Mouse (Mus musculus): Measurements from ENCODE around the gene Serpina6. TPM values are rescaled to one million over a fixed set of nuclear protein-coding genes. Genes with fewer than 3 reads are reported as not detected.

Gene Serpina6
- total and polyA plus RNA-seq, 3 experiments, result not detected

DNA sequence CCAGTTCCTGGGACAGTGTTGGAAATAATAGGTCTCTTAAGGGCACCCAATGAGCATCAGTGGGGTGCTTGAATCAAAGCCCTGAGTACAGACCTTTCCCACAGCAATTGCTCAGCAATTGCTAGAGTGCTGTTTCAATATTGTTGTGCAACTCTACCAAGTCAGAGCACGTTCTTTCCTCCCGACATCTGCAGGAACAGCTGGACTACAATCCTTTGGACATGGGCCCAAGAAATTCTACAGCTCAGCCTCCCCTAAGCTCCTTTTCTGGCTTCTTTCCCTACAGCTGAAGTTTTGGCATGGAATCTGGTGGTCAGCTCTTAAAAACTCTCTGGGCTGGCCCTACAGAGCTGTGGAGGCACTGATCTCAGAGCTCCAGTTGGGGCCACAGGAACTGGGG, 16.2 kb upstream of the Serpina6 start (continued):
- no peak for TF ChIP-seq MAX (IDR thresholded peaks at IDR 0.05; ENCODE audit: low read length)

- no peaks in the 10 kb centered on the region for H3K4me1 ChIP-seq (ENCODE audit: control insufficient read depth in 1 of 2, insufficient read depth in 2 of 2, low read length in 2 of 2)
- no peaks in the 10 kb centered on the region for H3K27me3 ChIP-seq (ENCODE audit: control insufficient read depth in 1 of 2, insufficient read depth in 2 of 2, low read length in 2 of 2)
- H3K79me2 ChIP-seq (ENCODE audit: control insufficient read depth, insufficient read depth, low read length, poor library complexity), result no peaks in the 10 kb centered on the region
- H3K27ac ChIP-seq (ENCODE audit: control insufficient read depth, low read depth, low read length), result no peak overlapping the region
- H3K9me3 ChIP-seq (replicated peaks; ENCODE audit: insufficient read depth, low read length), result no peaks in the 10 kb centered on the region
- H3K4me3 ChIP-seq (ENCODE audit: control insufficient read depth in 1 of 2, insufficient read depth in 1 of 2, low read depth in 2 of 2, low read length in 2 of 2), result no peak overlapping the region
- no peaks in the 10 kb centered on the region for H3K36me3 ChIP-seq (ENCODE audit: control insufficient read depth in 1 of 2, insufficient read depth in 2 of 2, low read length in 2 of 2)
- DNase-seq (ENCODE audit: low read depth, low spot score), result no peak
- no peak overlapping the region for H3K9ac ChIP-seq (ENCODE audit: control insufficient read depth, low read depth, low read length, poor library complexity, severe bottlenecking)
- TF ChIP-seq MAZ (IDR thresholded peaks at IDR 0.05; ENCODE audit: low read depth, low read length), result no peak
- no peak for TF ChIP-seq ZNF384 (IDR thresholded peaks at IDR 0.05; ENCODE audit: low read depth, low read length)
- no peak for TF ChIP-seq MAX (IDR thresholded peaks at IDR 0.05; ENCODE audit: low read length)
- TF ChIP-seq JUND (IDR thresholded peaks at IDR 0.05; ENCODE audit: low read depth, low read length), result no peak
- TF ChIP-seq ZMIZ1 (IDR thresholded peaks at IDR 0.05; ENCODE audit: low read depth, low read length), result no peak
- no peak for TF ChIP-seq EP300 (IDR thresholded peaks at IDR 0.05; ENCODE audit: low read depth in 1 of 2, low read length in 2 of 2)
- no peak for TF ChIP-seq MEF2A (IDR thresholded peaks at IDR 0.05; ENCODE audit: extremely low read depth, insufficient replicate concordance, low read depth, low read length, poor library complexity, severe bottlenecking)
- no peak for TF ChIP-seq BHLHE40 (IDR thresholded peaks at IDR 0.05; ENCODE audit: borderline replicate concordance, low read depth, low read length)
- TF ChIP-seq SMC3 (IDR thresholded peaks at IDR 0.05; ENCODE audit: low read depth, low read length), result no peak
- TF ChIP-seq CHD2 (IDR thresholded peaks at IDR 0.05; ENCODE audit: low read length), result no peak
- no peak for TF ChIP-seq USF1 (IDR thresholded peaks at IDR 0.05; ENCODE audit: low read depth, low read length)
- no peak for TF ChIP-seq SIN3A (IDR thresholded peaks at IDR 0.05; ENCODE audit: low read length)
- TF ChIP-seq E2F4 (IDR thresholded peaks at IDR 0.05; ENCODE audit: borderline replicate concordance, low read depth, low read length), result no peak
- no peak for TF ChIP-seq TCF12 (IDR thresholded peaks at IDR 0.05; ENCODE audit: low read depth, low read length)
These were observed 14.5 kb upstream of the Serpina6 start for GRCm38 (mm10) chr12:103671483-103671882.

- H3K27ac ChIP-seq (ENCODE audit: control insufficient read depth, low read depth, low read length), result no peak overlapping the region
- no peaks in the 10 kb centered on the region for H3K79me2 ChIP-seq (ENCODE audit: control insufficient read depth, insufficient read depth, low read length, poor library complexity)
- no peak for DNase-seq (ENCODE audit: low read depth, low spot score)
- H3K27me3 ChIP-seq (ENCODE audit: control insufficient read depth in 1 of 2, insufficient read depth in 2 of 2, low read length in 2 of 2), result no peaks in the 10 kb centered on the region
- H3K36me3 ChIP-seq (ENCODE audit: control insufficient read depth in 1 of 2, insufficient read depth in 2 of 2, low read length in 2 of 2), result no peaks in the 10 kb centered on the region
- H3K9me3 ChIP-seq (replicated peaks; ENCODE audit: insufficient read depth, low read length), result no peaks in the 10 kb centered on the region
- H3K4me3 ChIP-seq (ENCODE audit: control insufficient read depth in 1 of 2, insufficient read depth in 1 of 2, low read depth in 2 of 2, low read length in 2 of 2), result no peak overlapping the region
- TF ChIP-seq NRF1 (IDR thresholded peaks at IDR 0.05; ENCODE audit: insufficient read depth, low read depth, low read length, poor library complexity, severe bottlenecking) (no peak), KAT2A (conservative IDR thresholded peaks at IDR 0.05; ENCODE audit: low read depth, low read length) (no peak), MYC (IDR thresholded peaks at IDR 0.05; ENCODE audit: low read depth, low read length) (no peak), MYB (IDR thresholded peaks at IDR 0.05; ENCODE audit: low read depth, low read length) (no peak), RCOR1 (IDR thresholded peaks at IDR 0.05; ENCODE audit: low read depth, low read length) (no peak), GABPA (IDR thresholded peaks at IDR 0.05; ENCODE audit: low read depth, low read length) (no peak), POLR2AphosphoS2 (IDR thresholded peaks at IDR 0.05; ENCODE audit: low read length) (no peak), POLR2AphosphoS5 (IDR thresholded peaks at IDR 0.05; ENCODE audit: borderline replicate concordance, low read depth, low read length) (no peak), CHD1 (IDR thresholded peaks at IDR 0.05; ENCODE audit: low read depth, low read length) (no peak), MEF2A (IDR thresholded peaks at IDR 0.05; ENCODE audit: extremely low read depth, insufficient replicate concordance, low read depth, low read length, poor library complexity, severe bottlenecking) (no peak), E2F4 (IDR thresholded peaks at IDR 0.05; ENCODE audit: borderline replicate concordance, low read depth, low read length) (no peak), TAL1 (IDR thresholded peaks at IDR 0.05; ENCODE audit: low read length) (no peak), USF1 (IDR thresholded peaks at IDR 0.05; ENCODE audit: low read depth, low read length) (no peak), CHD2 (IDR thresholded peaks at IDR 0.05; ENCODE audit: low read length) (no peak), MAZ (IDR thresholded peaks at IDR 0.05; ENCODE audit: low read depth, low read length) (no peak)
- no peak overlapping the region for H3K9ac ChIP-seq (ENCODE audit: control insufficient read depth, low read depth, low read length, poor library complexity, severe bottlenecking)
- H3K4me1 ChIP-seq (ENCODE audit: control insufficient read depth in 1 of 2, insufficient read depth in 2 of 2, low read length in 2 of 2), result no peaks in the 10 kb centered on the region
These were observed 14.0 kb upstream of the Serpina6 start for GRCm38 (mm10) chr12:103670964-103671363.
